Mouse (Mus musculus) left cerebral cortex, adult 2 months (tissue): ENCODE measurements around the gene Unc45a. TPM values are rescaled to one million over a fixed set of nuclear protein-coding genes. Genes with fewer than 3 reads are reported as not detected.
"Not testable (repeated sequence)": the region's sequence is repeated elsewhere in the genome, so short reads cannot be mapped to it uniquely, and the experiment has no call there.

Experiments used
- DNase-seq, 2 experiments: peaks; one replicate each; pipeline ENCODE4 v3.0.0; 2021 to 2022; ENCODE audit warnings: low spot score in 2 of 2, mixed read lengths in 1 of 2; ENCODE audit errors: extremely low spot score in 1 of 2
- H3K27ac ChIP-seq: fragments of 200-600 bp; 2 replicates; pipeline ENCODE4 v1.8.1; 2022
- H3K4me3 ChIP-seq: fragments of 200-600 bp; 2 replicates; pipeline ENCODE4 v1.8.1; 2022
- CTCF ChIP-seq: fragments of 200-600 bp; IDR thresholded peaks from 2 replicates; pipeline ENCODE4 v1.8.1; 2022; ENCODE audit warnings: antibody characterized with exemption, mild to moderate bottlenecking, moderate library complexity
- intact Hi-C: fragments of 180-260 bp; cut with DNase I; formaldehyde crosslinking; loops from one replicate; pipeline ENCODE4 v1.15.1; 2025
- total RNA-seq, 2 experiments: library from RNA; stranded (reverse); gene quantifications; 2 replicates each; pipeline ENCODE4 v1.2.3; 2021

Unc45a gene
- total RNA-seq, 2 experiments from 2014 or later = 37.7 to 43.7 TPM

GRCm38 (mm10) chr7:80341793-80342192 lies 988 bp upstream of the Unc45a start:
- no peak for DNase-seq
- TF ChIP-seq CTCF = no peak
- Histone ChIP-seq H3K27ac (no peak overlapping the region), H3K4me3 (no peak overlapping the region)
- intact Hi-C loops = loop anchor here (2.0 kb wide), 1 partner anchor 29 kb away; the partner anchor contains the start of gene Man2a2

- peak; percentile 93 for TF ChIP-seq CTCF
- peak; percentile 97 to 98 for DNase-seq
- intact Hi-C loops = loop anchor here (2.0 kb wide), 1 partner anchor 31 kb away; the partner anchor contains the start of gene Man2a2
- H3K4me3 ChIP-seq = peak overlapping the region; percentile 77
- peak overlapping the region; percentile 92 for H3K27ac ChIP-seq
Observed at GRCm38 (mm10) chr7:80339793-80340628, 794 bp downstream of the Unc45a start.

- H3K27ac ChIP-seq = peak overlapping the region; percentile 84
- DNase-seq = peak in 1 of 2 experiments; percentile 42
- intact Hi-C loops = no loop called here
- no peak for TF ChIP-seq CTCF
- H3K4me3 ChIP-seq = peak overlapping the region; percentile 77
Observed at GRCm38 (mm10) chr7:80339371-80339770, 1.4 kb downstream of the Unc45a start.

GRCm38 (mm10) chr7:80336932-80337331 lies 3.9 kb downstream of the Unc45a start:
- TF ChIP-seq CTCF = no peak
- Histone ChIP-seq H3K27ac (no peak overlapping the region), H3K4me3 (no peak overlapping the region)
- DNase-seq = no peak
- intact Hi-C loops = no loop called here

GRCm38 (mm10) chr7:80334848-80335247 lies 6.0 kb downstream of the Unc45a start:
- intact Hi-C loops = no loop called here
- no peak overlapping the region for H3K27ac ChIP-seq
- TF ChIP-seq CTCF = no peak
- H3K4me3 ChIP-seq = no peak overlapping the region
- DNase-seq = no peak

- DNase-seq = no peak
- intact Hi-C loops = no loop called here
- TF ChIP-seq CTCF = no peak
- Histone ChIP-seq H3K27ac (no peak overlapping the region), H3K4me3 (no peak overlapping the region)
Observed at GRCm38 (mm10) chr7:80331433-80331832, 9.4 kb downstream of the Unc45a start.

- no peak for TF ChIP-seq CTCF
- H3K27ac ChIP-seq = no peak overlapping the region
- DNase-seq = no peak
- no peak overlapping the region for H3K4me3 ChIP-seq
- intact Hi-C loops = no loop called here
Observed at GRCm38 (mm10) chr7:80330278-80330677, 10.5 kb downstream of the Unc45a start.

- H3K27ac ChIP-seq = no peak overlapping the region
- no peak overlapping the region for H3K4me3 ChIP-seq
- no peak for DNase-seq
- TF ChIP-seq CTCF = no peak
- intact Hi-C loops = no loop called here
Observed at GRCm38 (mm10) chr7:80326076-80326475, 14.7 kb downstream of the Unc45a start.

- H3K4me3 ChIP-seq = no peak overlapping the region
- no peak for DNase-seq
- no peak for TF ChIP-seq CTCF
- peak overlapping the region; percentile 48; the same call in 1 of the 2 replicates for H3K27ac ChIP-seq
- intact Hi-C loops = no loop called here
Observed at GRCm38 (mm10) chr7:80325292-80325868, 15.4 kb downstream of the Unc45a start.

- peak overlapping the region; percentile 97; the same call in 1 of the 2 replicates for H3K27ac ChIP-seq
- DNase-seq, H3K4me3 ChIP-seq: not testable (repeated sequence)
- intact Hi-C loops = loop anchor here (5.0 kb wide), 1 partner anchor 182 kb away; no protein-coding TSS in a partner anchor
Observed at GRCm38 (mm10) chr7:80324816-80325119, 16.0 kb downstream of the Unc45a start.

GRCm38 (mm10) chr7:80324043-80324815 lies 16.6 kb downstream of the Unc45a start, which contains the start of gene Rccd1:
TSS of gene Rccd1 (minus strand) at chr7:80324454.
- Histone ChIP-seq H3K27ac (peak within 1 kb of the TSS; percentile 97), H3K4me3 (peak within 1 kb of the TSS; percentile 65)
- intact Hi-C loops = loop anchor here (5.0 kb wide), 1 partner anchor 182 kb away; no protein-coding TSS in a partner anchor
- TF ChIP-seq CTCF = no peak; the same call in 1 of the 2 replicates
- peak; percentile 93 to 96 for DNase-seq
